Mouse (Mus musculus): Measurements from ENCODE around the gene Cldn9. TPM values are rescaled to one million over a fixed set of nuclear protein-coding genes. Genes with fewer than 3 reads are reported as not detected.

Cldn9 gene
- polyA plus RNA-seq, 1 experiment, result 0.52 TPM

DNA sequence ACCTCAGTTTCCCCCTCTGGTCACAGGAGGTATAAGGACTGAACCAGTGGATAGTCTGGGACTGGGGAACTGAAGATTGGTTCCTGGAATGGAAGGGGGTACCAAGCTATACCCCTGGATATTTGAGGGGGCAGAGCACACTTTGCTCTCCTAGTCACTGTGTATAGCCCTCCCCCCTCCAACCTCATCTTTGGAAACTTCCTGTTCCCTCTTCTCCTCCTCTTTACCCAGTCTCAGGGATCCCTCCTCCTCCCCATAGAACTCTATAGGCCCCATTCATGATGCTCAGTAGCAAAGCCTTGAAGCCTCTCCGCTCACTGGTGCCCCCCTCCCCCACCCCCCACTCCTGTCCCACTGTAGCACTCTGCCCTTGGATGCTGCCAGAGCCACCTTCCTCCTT is 35.6 kb upstream of the Cldn9 start:
- DNase-seq, result no peak
- H3K4me1 ChIP-seq (ENCODE audit: control insufficient read depth, insufficient read depth, low read length), result no peaks in the 10 kb centered on the region
- TF ChIP-seq CTCF (IDR thresholded peaks at IDR 0.05; ENCODE audit: borderline replicate concordance, insufficient read depth, low read depth, low read length), result no peak
- TF ChIP-seq POLR2A (IDR thresholded peaks at IDR 0.05; ENCODE audit: borderline replicate concordance, insufficient read depth, low read length), result no peak
- H3K4me3 ChIP-seq (replicated peaks; ENCODE audit: insufficient read depth, low read depth, low read length), result no peak overlapping the region
- no peaks in the 10 kb centered on the region for H3K27me3 ChIP-seq (ENCODE audit: control insufficient read depth, insufficient read depth, low read length)
- H3K27ac ChIP-seq (ENCODE audit: insufficient read depth, low read length), result no peak overlapping the region
- 27% methylated on average over 1 of the region's 1 CpGs for WGBS

DNA sequence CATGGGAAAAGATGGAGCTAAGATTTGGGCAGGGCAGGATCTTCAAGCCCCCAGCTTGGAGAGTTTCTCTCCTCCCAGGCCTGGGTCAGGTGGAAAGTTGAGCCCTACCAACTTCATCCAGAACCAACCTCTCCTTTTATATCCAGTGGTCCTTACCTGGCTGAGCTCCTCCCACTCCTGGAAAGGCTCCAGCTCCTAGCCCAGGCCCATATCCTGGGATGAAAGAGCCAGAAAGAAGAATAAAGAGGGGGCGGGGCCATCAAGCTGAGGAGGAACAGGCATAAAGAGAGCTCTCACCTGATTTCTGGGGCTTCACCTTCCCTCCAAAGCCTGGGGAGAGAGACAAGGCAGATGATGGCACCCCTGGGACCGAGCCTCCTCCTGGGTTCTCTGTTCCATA is 33.2 kb upstream of the Cldn9 start:
- Histone ChIP-seq H3K4me3 (replicated peaks; ENCODE audit: insufficient read depth, low read depth, low read length) (no peak overlapping the region), H3K27ac (ENCODE audit: insufficient read depth, low read length) (no peak overlapping the region), H3K4me1 (ENCODE audit: control insufficient read depth, insufficient read depth, low read length) (no peaks in the 10 kb centered on the region), H3K27me3 (ENCODE audit: control insufficient read depth, insufficient read depth, low read length) (no peaks in the 10 kb centered on the region)
- no peak for DNase-seq
- TF ChIP-seq POLR2A (IDR thresholded peaks at IDR 0.05; ENCODE audit: borderline replicate concordance, insufficient read depth, low read length) (no peak), CTCF (IDR thresholded peaks at IDR 0.05; ENCODE audit: borderline replicate concordance, insufficient read depth, low read depth, low read length) (no peak)
- WGBS, result 81% methylated on average over 2 of the region's 2 CpGs

DNA sequence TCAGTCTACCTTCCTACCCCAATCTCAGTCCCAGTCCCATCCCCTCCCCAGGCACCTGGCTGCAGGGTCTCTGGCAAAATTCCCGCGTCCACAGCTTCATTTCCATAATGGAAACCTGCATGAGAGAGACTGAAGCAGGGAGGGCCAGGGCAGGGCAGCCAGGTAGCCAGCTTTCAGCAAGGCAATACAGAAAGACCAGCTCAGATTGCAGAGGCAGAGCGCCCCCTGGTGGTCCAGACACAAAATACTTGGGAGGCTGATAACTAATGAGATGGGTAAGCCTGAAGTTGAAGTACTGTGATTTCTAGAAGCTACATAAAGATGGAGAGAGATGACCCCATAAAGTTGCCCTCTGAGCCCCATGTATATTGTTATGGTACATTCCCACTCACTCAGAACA is 22.4 kb upstream of the Cldn9 start:
- TF ChIP-seq POLR2A (IDR thresholded peaks at IDR 0.05; ENCODE audit: borderline replicate concordance, insufficient read depth, low read length), result no peak
- TF ChIP-seq CTCF (IDR thresholded peaks at IDR 0.05; ENCODE audit: borderline replicate concordance, insufficient read depth, low read depth, low read length), result peak; percentile 90
- Histone ChIP-seq H3K4me1 (ENCODE audit: control insufficient read depth, insufficient read depth, low read length) (no peaks in the 10 kb centered on the region; the same call in 1 of the 2 replicates), H3K4me3 (replicated peaks; ENCODE audit: insufficient read depth, low read depth, low read length) (no peak overlapping the region), H3K27me3 (ENCODE audit: control insufficient read depth, insufficient read depth, low read length) (no peaks in the 10 kb centered on the region), H3K27ac (ENCODE audit: insufficient read depth, low read length) (no peak overlapping the region)
- 4% methylated on average over 3 of the region's 3 CpGs for WGBS
- peak; percentile 76 to 84 for DNase-seq

DNA sequence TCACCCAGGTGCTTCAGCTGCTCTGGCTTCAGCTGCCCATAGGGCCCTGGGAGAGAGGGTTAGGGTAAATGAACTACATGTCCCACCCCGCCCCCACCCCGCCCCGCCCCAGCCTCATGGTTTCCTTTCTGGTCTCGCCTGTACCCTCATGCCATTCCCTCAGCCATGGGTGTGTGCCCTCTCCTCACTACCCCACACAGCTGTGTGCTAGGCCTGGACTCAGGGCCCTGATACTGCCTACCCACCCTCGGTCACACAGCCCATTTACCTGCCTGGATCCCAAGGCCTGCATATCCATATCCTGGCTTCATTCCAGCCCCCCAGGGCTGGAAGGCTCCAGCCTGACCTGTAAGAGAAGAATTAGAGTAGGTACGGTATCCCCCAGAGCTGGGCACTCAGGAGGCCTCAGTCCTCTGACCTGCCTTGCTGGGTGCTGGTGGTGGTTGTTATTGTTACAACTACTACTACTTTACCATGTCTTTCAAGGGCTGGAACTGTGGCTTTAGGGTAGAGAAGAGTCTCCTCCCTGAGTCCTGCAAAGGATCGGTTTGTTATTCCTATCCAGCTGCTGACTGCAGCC is 21.8 kb upstream of the Cldn9 start:
- Histone ChIP-seq H3K4me1 (ENCODE audit: control insufficient read depth, insufficient read depth, low read length) (no peaks in the 10 kb centered on the region; the same call in 1 of the 2 replicates), H3K27me3 (ENCODE audit: control insufficient read depth, insufficient read depth, low read length) (no peaks in the 10 kb centered on the region), H3K27ac (ENCODE audit: insufficient read depth, low read length) (no peak overlapping the region), H3K4me3 (replicated peaks; ENCODE audit: insufficient read depth, low read depth, low read length) (no peak overlapping the region)
- no peak for DNase-seq
- TF ChIP-seq POLR2A (IDR thresholded peaks at IDR 0.05; ENCODE audit: borderline replicate concordance, insufficient read depth, low read length) (no peak), CTCF (IDR thresholded peaks at IDR 0.05; ENCODE audit: borderline replicate concordance, insufficient read depth, low read depth, low read length) (no peak)
- 76% methylated on average over 7 of the region's 7 CpGs for WGBS

DNA sequence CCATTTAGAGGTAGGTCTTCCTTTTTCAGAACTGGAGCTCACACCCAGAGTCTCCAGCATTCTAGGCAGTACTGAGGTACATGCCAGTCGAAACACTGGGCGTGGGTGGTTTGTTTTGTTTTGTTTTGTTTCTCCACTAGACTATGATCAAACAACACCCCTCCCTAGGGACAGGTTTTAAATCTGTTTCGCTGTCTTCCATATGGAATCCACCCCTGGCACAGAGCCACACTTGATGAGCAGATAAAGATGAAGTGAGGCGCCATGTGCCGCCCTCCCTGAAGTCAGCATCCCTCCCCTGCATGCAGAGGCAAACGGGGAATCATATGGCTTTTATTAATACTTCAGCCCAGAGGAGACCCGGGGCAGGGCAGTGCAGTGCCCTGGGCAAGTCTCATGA is 20.9 kb upstream of the Cldn9 start:
- 32% methylated on average over 7 of the region's 7 CpGs for WGBS
- no peaks in the 10 kb centered on the region; the same call in 1 of the 2 replicates for H3K4me1 ChIP-seq (ENCODE audit: control insufficient read depth, insufficient read depth, low read length)
- TF ChIP-seq CTCF (IDR thresholded peaks at IDR 0.05; ENCODE audit: borderline replicate concordance, insufficient read depth, low read depth, low read length), result no peak
- no peak for TF ChIP-seq POLR2A (IDR thresholded peaks at IDR 0.05; ENCODE audit: borderline replicate concordance, insufficient read depth, low read length)
- no peaks in the 10 kb centered on the region for H3K27me3 ChIP-seq (ENCODE audit: control insufficient read depth, insufficient read depth, low read length)
- H3K27ac ChIP-seq (ENCODE audit: insufficient read depth, low read length), result no peak overlapping the region
- no peak for DNase-seq
- H3K4me3 ChIP-seq (replicated peaks; ENCODE audit: insufficient read depth, low read depth, low read length), result no peak overlapping the region

DNA sequence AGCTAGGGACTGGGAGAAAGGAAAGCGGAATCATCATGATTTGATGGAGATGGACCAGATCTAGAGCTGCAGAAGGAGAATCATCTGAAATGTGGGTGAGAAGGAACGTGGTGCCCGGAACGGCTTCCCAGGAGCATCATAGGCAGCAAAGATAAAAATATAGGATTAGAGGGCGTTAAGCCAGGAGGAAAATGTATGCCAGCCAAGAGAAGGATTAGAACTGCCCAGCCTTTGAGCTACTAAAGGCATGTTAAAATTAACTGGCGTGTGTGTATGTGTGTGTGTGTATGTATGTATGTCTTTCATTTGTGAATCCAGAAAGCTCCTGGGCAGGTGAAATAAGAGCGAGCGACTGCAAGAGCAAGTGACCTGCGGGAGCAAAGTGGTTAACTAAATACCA is 19.5 kb upstream of the Cldn9 start:
- Histone ChIP-seq H3K27me3 (ENCODE audit: control insufficient read depth, insufficient read depth, low read length) (no peaks in the 10 kb centered on the region), H3K4me1 (ENCODE audit: control insufficient read depth, insufficient read depth, low read length) (no peaks in the 10 kb centered on the region; the same call in none of the 2 replicates), H3K4me3 (replicated peaks; ENCODE audit: insufficient read depth, low read depth, low read length) (no peak overlapping the region), H3K27ac (ENCODE audit: insufficient read depth, low read length) (no peak overlapping the region)
- 76% methylated on average over 9 of the region's 9 CpGs for WGBS
- no peak for DNase-seq
- TF ChIP-seq CTCF (IDR thresholded peaks at IDR 0.05; ENCODE audit: borderline replicate concordance, insufficient read depth, low read depth, low read length) (no peak), POLR2A (IDR thresholded peaks at IDR 0.05; ENCODE audit: borderline replicate concordance, insufficient read depth, low read length) (no peak)

DNA sequence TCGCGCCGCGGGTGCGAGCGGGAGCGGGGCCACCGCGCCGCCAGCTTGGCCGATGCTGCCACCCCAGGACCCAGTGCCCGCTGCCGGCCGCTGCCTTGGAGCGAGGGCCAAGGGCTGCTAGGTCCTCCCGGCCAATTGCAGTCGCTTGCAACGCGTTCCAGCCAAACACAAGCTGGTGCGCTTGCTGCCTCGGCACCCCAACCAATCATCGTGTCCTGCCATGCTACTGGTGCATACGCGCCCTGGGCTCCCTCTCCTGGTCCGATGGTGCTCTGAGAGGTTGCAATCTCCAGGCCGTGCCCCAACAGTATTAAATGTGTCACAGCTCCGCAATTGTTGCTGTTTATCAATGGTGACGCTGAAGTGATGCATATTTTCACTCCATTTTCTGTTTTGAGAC is 16.3 kb upstream of the Cldn9 start:
- Histone ChIP-seq H3K4me3 (replicated peaks; ENCODE audit: insufficient read depth, low read depth, low read length) (peak overlapping the region; percentile 56), H3K4me1 (ENCODE audit: control insufficient read depth, insufficient read depth, low read length) (no peaks in the 10 kb centered on the region; the same call in none of the 2 replicates), H3K27ac (ENCODE audit: insufficient read depth, low read length) (peak overlapping the region; percentile 91), H3K27me3 (ENCODE audit: control insufficient read depth, insufficient read depth, low read length) (no peaks in the 10 kb centered on the region)
- peak; percentile 95 to 98 for DNase-seq
- TF ChIP-seq CTCF (IDR thresholded peaks at IDR 0.05; ENCODE audit: borderline replicate concordance, insufficient read depth, low read depth, low read length), result peak; percentile 74
- peak; percentile 75; the same call in 1 of the 2 replicates for TF ChIP-seq POLR2A (IDR thresholded peaks at IDR 0.05; ENCODE audit: borderline replicate concordance, insufficient read depth, low read length)
- WGBS, result under 1% methylated on average over 28 of the region's 28 CpGs

All from cerebellum, adult 2 months (tissue).